Mouse (Mus musculus): ENCODE measurements around the gene Slc25a12.

GRCm38 (mm10) chr2:71340126-71340525 lies 27.4 kb downstream of the Slc25a12 start:
- TF ChIP-seq GATA1 (IDR thresholded peaks at IDR 0.05; ENCODE audit: low read length) (no peak), TAL1 (IDR thresholded peaks at IDR 0.05; ENCODE audit: low read length) (no peak)
